Mouse (Mus musculus) naive thymus-derived CD4-positive, alpha-beta T cell, adult 2 months (primary cell): Measurements from ENCODE around the gene Rrp1.
A peak's percentile ranks its signal among the peaks of the same experiment; 100 is the strongest.

Source experiments
- DNase-seq: peaks from one replicate; pipeline ENCODE4 v3.0.0-alpha.2; 2011; ENCODE audit warnings: low read depth

Gene Rrp1

DNA sequence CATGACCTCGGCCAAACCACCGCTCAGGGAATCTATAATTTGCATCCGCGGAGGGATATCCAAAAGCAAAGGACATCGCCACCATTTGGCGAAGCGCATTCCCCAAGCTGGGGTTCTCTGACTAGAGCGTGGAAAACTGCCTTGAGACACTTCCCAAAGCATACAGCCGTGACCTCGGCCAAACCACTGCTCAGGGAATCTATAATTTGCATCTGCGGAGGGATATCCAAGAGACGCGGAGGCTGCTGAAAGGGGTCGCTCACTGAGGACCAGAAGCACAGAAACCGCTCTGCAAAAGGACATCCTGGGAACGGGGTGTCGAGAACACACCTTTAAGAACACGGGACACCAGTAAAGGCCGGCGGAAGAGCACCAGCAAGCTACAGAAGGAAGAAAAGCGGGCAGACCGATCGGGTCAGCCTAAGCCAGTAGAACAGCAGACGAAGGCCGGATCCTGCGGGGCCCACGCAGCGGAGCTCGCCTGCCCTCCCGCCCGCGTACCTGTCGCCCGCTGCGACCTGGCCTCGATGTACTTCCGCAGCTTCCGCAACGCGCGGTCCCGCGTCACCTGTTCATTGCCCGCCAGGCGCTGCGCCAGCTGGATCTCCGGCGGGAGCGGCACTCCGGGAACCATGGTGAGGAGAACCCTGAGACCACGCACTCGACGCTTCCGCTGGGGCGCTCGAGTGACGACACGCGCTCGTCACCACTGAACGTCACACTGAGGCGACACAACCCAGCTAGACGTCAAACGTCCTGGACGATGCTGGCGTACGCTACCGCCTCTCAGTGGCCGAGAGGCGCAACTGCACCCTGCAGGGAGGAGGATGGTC is at the start of gene Rrp1:
Gene Rrp1, minus strand, starts transcription at position 725 of the 833 bp plus-strand sequence.
- peak; percentile 99 for DNase-seq

DNA sequence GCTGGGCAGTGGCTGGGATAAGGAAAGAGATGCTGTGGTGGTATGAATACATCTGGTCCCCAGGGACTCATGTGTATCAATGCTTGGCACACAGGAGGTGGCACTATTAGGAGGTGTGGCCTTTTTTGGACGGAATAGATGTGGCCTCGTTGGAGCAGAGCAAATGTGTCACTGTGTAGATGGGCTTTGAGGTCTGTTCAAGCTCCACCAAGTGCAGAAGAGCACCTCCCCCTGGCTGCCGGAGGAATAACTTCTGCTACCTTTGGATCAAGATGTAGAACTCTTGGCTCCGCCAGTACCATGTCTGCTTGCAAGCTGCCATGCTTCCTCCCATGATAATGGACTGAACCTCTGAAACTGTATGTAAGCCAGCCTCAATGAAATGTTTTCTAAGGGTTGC is 48.9 kb upstream of the Rrp1 start:
- peak; percentile 55 for DNase-seq

DNA sequence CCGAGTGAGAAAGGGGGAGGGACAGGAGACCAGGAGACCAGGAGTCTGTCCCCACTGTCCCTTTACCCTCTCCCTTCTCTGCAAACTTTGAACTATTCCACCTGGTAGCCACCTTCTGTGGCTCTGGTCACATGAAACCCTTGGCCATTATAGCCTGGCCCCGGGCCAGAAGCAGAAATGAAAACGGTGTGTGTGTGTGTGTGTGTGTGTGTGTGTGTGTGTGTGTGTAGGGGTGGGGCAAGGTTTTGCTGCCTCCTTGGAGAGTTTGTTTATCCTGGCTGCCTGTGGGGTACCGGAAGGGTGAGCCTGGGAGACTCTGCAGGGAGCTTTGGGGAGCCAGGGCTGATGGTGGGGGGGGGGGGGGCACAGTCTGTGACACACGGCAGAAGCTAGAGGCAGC is 47.6 kb upstream of the Rrp1 start:
- no peak for DNase-seq

DNA sequence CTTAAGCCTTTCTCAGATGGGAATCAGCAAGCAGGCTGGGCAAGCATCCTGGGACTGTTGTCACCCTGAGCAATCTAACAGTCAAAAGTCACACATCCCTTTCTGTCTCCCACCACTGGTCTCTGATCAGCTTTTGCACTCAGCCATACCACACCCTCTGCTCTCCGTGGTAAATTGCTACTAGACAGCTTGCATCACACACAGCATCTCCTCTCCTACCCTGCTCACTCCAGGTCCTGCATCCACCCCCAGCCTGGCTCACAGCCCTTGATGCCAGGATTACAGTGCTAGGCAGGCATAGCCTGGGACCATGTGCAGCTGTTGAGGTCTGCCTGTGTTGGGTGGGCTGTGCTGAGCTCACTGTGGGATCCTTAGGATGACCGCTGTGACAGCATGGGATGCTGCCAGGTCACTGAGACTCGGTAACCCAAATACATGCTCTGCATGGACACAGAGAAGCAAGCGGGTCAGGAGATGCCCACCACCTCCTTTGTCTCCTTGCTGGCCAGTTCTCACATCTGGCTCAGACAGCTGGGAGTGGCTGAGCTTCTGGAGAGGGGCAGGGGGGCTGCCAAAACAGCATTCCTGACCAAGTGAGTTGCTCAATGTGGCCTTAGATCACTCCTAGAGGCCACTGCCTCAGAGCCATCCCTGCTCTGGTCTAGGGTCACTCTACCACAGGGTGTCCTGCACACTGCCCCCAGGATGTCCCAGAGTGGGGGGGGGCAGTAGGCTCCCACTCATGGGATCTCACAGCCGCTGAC is 45.7 kb upstream of the Rrp1 start:
- no peak for DNase-seq

DNA sequence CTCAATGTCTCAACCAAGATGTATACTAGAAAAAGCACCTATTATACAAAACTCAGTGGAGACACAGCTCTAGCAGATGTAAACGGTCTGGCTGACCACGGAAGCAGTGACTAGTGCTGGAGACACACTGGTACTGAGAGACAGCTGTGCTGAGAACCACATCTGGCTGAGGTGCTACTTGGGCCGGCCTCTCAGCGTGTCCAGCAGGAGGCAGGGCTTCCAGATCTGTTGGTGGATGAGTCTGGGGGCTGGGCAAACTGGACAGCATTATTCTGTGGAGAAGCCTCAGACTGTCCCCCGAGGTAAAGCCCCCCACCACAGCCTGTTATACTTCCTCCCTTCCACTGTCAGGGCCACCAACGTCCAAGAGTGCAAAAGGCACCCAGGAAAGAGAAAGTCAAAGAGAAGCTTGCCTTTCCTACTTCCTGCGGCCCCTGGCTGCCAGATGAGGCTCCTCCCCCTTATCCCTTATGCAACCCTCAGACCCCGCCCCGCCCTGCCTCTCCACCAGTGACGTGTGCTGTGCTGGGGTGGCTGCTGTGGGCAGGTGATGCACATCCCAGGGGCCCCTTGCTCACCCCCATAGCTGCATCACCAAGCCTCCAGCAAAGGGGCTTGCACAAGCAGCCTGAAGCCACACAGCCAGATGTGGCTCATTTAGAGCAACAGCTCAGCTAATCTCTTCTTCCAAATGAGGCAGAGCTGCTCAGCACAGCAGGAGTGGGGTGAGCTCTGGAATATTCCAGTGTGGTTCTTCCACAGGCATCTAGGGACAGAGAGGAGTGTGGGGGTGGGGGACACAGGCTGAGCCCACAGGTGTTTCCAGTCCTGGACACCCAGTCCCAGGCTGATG is 44.9 kb upstream of the Rrp1 start:
- DNase-seq = peak; percentile 86

DNA sequence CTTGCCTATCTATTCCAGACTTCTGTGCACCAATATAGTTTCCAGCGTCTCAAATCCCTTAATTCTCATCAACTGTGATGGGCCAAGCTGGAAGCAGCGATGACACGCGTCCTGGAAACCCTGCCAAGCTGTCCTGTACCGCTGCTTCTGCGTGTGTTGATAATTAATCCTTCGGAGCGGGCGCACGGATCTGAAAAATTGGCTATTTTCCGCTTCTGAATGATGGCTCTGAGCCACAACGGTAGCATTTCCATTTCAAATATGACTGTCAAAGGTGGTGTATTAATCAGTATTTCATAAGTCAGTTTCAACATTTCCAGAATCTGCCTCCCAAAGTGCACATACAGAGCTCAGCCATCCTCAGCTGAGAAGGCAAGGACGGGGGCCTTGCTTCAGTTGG is 43.9 kb upstream of the Rrp1 start:
- no peak for DNase-seq

DNA sequence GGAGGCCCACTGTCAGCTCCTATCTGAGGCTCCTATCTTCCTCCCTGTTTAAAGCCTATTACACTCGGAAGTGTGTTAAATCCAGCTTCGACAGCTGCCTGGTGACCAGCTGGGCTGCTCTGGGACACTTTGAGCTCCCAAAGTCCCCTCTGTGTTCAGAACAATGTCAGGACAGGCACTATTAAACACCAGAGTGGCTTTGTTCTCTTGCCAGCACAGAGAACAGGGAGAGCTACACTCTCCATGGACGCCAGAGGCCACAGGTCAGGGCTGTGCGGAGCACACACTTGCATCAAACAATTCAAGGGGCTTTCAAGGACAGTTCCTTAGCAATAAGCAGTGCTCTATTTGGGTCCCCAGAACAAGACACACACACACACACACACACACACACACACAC is 39.8 kb upstream of the Rrp1 start:
- no peak for DNase-seq

DNA sequence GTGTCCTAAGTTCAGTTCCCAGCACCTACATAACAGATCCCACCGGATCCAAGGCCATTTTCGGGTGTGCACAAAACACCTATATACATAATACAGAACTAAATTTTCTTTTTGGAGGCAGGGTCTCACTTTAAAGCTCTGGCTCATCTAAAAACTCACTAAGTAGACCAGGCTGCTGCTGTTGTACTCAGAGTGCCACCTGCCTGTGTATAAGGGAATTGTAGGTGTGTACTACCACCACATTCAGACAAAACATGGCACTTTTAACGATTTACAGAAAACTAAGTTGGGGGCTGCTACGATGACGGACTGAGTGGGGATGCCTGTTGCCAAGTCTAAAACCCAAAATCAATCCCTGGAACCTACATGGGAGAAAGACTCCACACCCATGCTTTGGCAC is 37.9 kb upstream of the Rrp1 start:
- DNase-seq = no peak

DNA sequence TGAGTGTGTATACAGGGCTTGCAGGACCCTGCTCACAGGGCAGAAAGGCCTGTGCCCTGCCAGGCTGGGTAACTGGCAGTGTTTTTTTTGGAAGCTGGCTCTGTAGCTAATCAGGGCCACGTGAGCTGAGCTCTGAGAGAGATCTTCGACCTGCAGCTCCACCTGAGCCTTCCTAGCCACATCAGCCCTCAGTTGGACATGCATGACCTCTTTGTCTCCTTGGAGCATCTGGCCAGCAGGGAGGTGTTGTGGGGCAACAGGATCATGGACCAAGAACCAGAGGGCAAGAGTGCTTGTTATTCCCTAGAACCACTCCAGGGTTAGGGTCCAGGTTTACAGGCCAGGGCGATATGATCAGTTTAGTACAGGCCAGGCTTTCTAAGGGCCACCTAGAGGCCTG is 34.6 kb upstream of the Rrp1 start:
- DNase-seq = no peak

DNA sequence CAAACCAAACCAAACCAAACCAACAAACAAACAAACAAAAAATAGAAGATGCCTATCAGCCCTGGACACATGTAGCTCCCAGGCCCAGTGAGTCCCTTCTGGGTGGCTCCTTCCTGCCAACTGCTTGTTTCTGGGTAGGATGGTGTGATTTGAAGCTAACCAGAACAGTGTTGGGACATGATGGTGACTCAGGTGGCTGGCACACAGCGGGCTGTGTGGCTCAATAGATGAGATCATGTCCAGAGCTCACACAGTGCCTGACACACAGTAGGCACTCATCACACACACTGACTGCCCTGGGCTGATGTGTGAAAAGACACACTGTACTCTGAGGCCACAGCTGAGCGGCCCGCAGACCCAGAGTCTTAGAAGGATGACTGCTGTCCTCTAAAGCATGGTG is 33.4 kb upstream of the Rrp1 start:
- DNase-seq = no peak

DNA sequence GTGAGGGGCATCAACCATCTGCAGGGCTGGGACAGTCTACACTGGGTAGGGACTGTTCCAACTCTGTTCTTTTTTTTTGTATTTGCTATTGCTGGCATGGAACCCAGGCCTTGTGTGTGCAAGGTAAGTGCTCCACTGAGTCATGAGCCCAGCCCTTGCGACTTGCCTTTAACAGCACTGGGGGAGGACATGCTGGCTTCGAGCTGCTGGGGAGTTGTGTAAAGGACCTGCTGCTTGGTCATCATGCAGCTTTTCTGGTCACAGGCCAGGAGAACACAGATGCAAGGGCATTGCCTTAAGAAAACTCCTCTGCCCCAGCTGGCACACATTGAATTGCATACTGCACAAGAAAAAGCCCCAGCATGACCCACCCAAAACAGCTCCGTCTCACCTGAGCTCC is 29.4 kb upstream of the Rrp1 start:
- no peak for DNase-seq

DNA sequence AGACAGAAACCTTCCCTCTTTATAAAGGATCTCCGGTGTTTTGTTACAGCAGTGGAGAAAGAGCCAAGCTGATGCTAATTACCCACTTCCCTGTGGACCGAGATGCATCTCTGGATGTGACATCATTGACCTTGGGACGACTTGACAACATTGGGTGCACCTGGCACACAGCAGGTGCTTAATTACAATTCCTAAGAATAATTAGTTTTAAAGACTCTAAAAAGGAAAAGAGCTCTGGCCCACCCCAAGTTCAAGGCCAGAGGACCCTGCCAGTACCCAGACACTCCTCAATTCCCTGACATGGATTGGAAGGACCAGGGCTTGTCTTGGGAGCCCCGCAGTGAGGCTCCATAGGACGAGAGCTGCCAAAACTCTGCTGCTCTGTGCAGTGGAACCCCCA is 28.8 kb upstream of the Rrp1 start:
- no peak for DNase-seq

DNA sequence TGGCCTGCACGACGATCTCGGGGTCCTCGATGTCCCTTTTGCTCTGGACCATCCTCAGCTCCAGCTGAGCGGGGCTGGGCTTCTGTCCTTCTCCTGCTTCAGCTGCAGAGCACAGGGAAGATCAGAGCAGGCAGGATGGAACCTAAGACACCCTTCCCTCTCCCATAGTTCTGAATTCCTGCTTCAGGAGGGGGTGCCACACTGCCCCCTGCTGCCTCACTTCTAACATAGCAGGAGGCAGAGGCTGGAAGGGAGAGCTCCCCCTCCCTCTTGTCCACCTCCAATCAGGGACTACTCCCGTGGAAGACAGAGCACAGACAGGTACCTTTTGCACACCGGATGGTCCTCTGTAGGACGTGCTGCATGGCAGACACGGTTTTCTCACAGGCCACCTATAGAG is 28.0 kb upstream of the Rrp1 start:
- DNase-seq = peak; percentile 48

DNA sequence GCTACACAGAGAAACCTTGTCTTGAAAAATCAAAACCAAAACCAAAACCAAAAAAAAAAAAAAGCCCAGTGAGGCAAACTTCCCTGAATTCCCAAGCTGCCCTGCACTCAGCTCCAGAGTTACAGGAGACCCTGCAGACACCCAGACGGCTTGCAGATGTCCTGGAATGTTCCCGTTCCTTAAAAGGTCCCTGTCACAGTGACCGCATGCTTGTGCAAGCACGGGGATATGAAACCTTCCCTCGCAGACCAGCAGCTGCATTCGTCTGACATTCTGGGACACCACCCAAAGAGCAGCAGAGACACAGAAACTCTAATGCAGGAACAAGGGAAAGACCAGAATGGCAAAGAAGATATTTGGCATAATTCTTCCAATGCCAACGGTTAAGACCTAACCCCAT is 27.1 kb upstream of the Rrp1 start:
- DNase-seq = no peak

DNA sequence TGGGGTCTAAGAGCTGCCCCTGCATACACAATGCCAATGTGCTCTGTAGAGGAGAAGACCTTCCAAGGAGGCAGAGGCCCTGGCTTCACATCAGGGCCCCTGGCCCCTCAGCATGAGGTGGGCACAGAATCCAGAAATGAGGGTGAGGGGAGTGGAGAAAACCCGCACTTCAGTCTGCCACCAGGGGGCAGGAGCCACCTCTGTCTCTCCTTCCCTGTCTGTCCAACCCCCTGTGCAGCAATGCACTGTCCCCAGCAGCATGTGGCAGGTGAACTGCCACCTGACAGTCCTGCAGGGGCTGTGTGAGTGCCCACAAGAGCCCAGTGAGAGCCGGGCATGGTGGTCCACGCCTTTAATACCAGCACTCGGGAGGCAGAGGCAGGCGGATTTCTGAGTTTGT is 26.7 kb upstream of the Rrp1 start:
- peak; percentile 44 for DNase-seq

DNA sequence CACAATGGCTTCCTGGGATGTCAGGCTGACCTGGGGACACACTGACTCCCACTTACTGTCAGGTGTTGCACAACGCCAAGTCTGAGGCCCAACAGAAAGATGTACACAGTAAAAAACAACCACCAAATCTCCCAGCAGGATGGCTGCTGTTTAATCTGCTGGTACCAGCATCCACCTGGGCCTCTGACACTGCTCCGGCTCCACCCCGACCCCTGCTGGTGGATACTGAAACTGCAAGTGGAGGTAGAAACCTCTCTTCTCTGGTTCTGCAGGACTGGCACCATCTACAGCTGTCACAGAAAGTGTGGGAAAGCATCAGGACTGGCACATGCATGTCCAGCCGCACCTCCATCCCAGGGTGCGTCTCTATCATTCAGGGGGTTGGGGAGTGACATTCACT is 25.3 kb upstream of the Rrp1 start:
- DNase-seq = peak; percentile 84

DNA sequence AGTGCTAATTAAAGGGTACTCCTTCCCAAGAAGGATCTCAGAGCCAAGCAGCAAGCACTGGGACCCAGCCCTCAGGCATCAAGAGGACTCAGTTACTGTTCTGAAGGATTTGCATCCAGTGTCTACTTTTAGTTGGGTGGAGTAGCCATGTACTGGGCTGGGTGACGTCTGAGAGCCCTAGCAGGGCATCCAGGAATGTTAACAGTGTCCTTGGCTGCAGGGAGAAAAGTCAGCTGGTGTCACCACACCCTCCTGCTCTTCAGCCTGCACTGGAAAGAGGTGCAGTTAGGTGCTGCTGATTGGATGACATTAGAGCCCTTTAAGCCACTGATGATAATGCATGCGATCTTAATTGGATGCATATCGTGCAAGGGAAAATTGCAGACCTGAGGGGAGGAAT is 20.0 kb upstream of the Rrp1 start:
- DNase-seq = no peak

DNA sequence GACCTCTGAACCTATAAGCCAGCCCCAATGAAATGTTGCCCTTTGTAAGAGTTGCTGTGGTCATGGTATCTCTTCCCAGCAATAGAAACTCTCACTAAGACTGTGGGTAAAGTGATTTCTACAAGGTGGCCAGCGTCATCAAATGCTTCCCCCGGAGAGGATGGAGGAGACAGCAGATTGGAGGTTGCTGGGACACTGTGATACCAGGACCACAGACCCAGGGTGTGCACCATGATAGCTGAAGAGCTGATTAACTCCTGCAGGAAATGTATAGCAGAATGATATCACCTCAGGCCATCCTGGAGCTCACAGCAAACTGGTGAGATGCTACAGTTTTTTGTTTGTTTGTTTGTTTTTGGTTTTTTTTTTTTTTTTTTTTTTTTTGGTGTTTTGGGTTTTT is 16.9 kb upstream of the Rrp1 start:
- no peak for DNase-seq

DNA sequence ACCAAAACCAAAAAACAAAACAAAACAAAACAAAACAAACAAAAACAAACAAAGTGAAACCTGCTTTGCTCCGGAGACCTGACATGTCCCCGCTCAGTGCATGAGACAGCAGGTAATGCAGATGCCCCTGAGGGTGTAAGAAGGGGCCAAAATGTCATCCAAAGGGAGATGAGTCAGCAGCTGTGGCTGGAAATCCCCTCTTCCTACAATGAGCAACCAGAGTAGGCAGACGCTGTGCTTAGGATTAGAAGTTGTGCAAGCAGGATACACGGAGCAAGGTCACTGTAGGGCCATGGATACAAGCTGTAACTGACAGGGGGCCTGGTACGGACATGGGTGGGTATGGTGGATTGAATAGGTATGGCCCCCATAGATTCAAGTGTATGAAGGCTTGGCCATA is 16.3 kb upstream of the Rrp1 start:
- DNase-seq = no peak

DNA sequence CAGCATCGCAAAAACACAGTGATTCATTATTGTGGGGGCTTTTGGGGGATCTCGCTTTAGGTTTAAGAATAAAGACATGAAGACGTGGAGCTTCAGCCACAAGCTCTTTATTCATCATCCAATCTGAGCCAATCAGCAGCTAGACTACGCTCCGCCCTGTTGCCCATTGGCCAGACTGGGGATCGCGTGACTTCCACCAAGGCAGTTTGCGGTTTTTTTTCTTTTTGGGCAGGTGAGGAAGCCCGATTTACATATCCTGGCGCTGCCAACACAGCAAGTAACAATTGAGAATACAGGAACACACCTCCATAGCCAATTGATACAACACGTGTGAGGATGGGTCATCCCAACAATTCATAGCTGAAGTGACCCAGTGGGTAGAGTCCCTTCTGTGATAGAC is 15.2 kb upstream of the Rrp1 start:
- no peak for DNase-seq

DNA sequence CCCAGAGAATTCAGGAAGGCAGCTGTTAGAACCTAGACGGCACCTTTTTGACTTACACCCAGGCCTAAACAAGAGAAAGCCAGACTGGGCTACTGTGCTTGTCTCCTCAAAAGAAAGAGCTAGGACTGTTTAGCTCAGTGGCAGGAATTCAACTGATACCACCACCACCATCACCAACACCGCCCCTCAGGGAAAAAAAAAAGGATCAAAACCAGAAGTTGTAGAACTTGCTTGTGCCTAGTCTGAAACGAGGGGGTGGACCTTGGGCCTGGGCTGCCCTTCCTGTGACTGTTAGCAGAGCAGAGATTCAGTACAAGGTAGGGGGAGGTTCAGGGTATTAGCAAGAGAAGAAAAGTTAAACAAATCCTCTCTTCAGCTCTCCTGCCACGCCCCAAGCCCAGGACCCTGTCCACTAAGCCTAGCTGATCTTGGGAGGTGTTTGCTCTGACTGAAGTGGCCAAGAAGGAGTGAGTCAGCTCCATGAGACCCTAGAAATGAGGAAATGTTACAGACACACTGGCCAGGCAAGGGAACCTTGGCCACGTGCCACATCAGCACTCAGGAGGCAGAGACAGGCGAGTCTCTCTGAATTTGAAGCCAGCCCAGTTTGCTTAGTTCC is 13.4 kb upstream of the Rrp1 start:
- no peak for DNase-seq
